Mouse (Mus musculus) spleen, adult 2 months (tissue): ENCODE results near the gene Ednra. TPM values are rescaled to one million over a fixed set of nuclear protein-coding genes. Genes with fewer than 3 reads are reported as not detected.
"Not testable (repeated sequence)": the region's sequence is repeated elsewhere in the genome, so short reads cannot be mapped to it uniquely, and the experiment has no call there.

ENCODE experiments used
- DNase-seq, 2 experiments: peaks; one replicate each; pipeline versions ENCODE4 v3.0.0 to v3.0.0-alpha.2; 2012 to 2021; ENCODE audit warnings: low spot score in 2 of 2, low read depth in 1 of 2
- H3K27ac ChIP-seq: fragments of 200-500 bp; 2 replicates; pipeline ENCODE4 v1.5.1; 2012; ENCODE audit warnings: low read length, inconsistent platforms; ENCODE audit not compliant: insufficient read depth
- H3K27me3 ChIP-seq: fragments of 200-500 bp; 2 replicates; pipeline ENCODE4 v1.6.1; 2012; ENCODE audit warnings: mild to moderate bottlenecking, moderate library complexity, low read length, inconsistent platforms; ENCODE audit not compliant: control insufficient read depth, insufficient read depth
- H3K36me3 ChIP-seq: fragments of 200-500 bp; 2 replicates; pipeline ENCODE4 v1.6.1; 2012; ENCODE audit warnings: mild to moderate bottlenecking, low read length, inconsistent platforms; ENCODE audit not compliant: control insufficient read depth, insufficient read depth
- H3K4me1 ChIP-seq: fragments of 200-500 bp; 2 replicates; pipeline ENCODE4 v1.6.1; 2011; ENCODE audit warnings: inconsistent platforms; ENCODE audit not compliant: control insufficient read depth, insufficient read depth, insufficient read length
- H3K4me3 ChIP-seq: fragments of 200-500 bp; 2 replicates; pipeline ENCODE4 v1.5.1; 2011; ENCODE audit warnings: mild to moderate bottlenecking, inconsistent platforms; ENCODE audit not compliant: insufficient read depth, insufficient read length; ENCODE audit errors: extremely low read depth
- CTCF ChIP-seq: fragments of 200-500 bp; IDR thresholded peaks from 2 replicates; pipeline ENCODE4 v1.5.1; 2011; ENCODE audit warnings: mild to moderate bottlenecking, inconsistent platforms; ENCODE audit not compliant: insufficient read depth, insufficient read length, insufficient replicate concordance; ENCODE audit errors: extremely low read depth
- POLR2A ChIP-seq: fragments of 200-500 bp; IDR thresholded peaks from 2 replicates; pipeline ENCODE4 v1.6.1; 2011; ENCODE audit warnings: low read depth, low read length, inconsistent platforms
- WGBS: fragments of 180-500 bp; shearing (Covaris S2); methylation state at CpG from one replicate; pipeline ENCODE4 v1.1.7; 2018; 5-methylcytosine and 5-hydroxymethylcytosine counted together
- polyA plus RNA-seq: library from polyadenylated mRNA; depleted of rRNA; stranded (reverse); fragments of >200 nt; gene quantifications from 2 replicates; pipeline ENCODE4 v1.2.3, GENCODE M21; 2012

Ednra gene
- polyA plus RNA-seq, 1 experiment, result 2.1 TPM

GRCm38 (mm10) chr8:77696182-77696581 lies 28.1 kb downstream of the Ednra start:
- Histone ChIP-seq H3K4me1 (no peaks in the 10 kb centered on the region), H3K27ac (no peak overlapping the region), H3K36me3 (no peaks in the 10 kb centered on the region), H3K4me3 (no peak overlapping the region), H3K27me3 (no peaks in the 10 kb centered on the region)
- WGBS, result 89% methylated on average over 4 of the region's 4 CpGs
- DNase-seq, result no peak
- TF ChIP-seq CTCF (no peak), POLR2A (no peak)

- H3K4me3 ChIP-seq, result no peak overlapping the region
- TF ChIP-seq POLR2A (no peak), CTCF (no peak)
Measured at GRCm38 (mm10) chr8:77695486-77696058, 28.7 kb downstream of the Ednra start.

GRCm38 (mm10) chr8:77695070-77695469 lies 29.2 kb downstream of the Ednra start:
- H3K4me3 ChIP-seq, result no peak overlapping the region
- H3K4me1 ChIP-seq, result no peaks in the 10 kb centered on the region
- WGBS, result 76% methylated on average over 3 of the region's 3 CpGs
- no peak for DNase-seq
- no peaks in the 10 kb centered on the region for H3K27me3 ChIP-seq
- no peaks in the 10 kb centered on the region for H3K36me3 ChIP-seq
- TF ChIP-seq CTCF (no peak), POLR2A (no peak)
- no peak overlapping the region for H3K27ac ChIP-seq

More at GRCm38 (mm10) chr8:77695486-77696058, 28.7 kb downstream of the Ednra start:
- no peak for DNase-seq
- Histone ChIP-seq H3K4me1 (no peaks in the 10 kb centered on the region), H3K36me3 (no peaks in the 10 kb centered on the region), H3K27ac (no peak overlapping the region), H3K27me3 (no peaks in the 10 kb centered on the region)
- WGBS, result 73% methylated on average over 5 of the region's 5 CpGs

- no peak for DNase-seq
- Histone ChIP-seq H3K27me3 (no peaks in the 10 kb centered on the region), H3K27ac (no peak overlapping the region), H3K4me3 (no peak overlapping the region), H3K36me3 (no peaks in the 10 kb centered on the region), H3K4me1 (no peaks in the 10 kb centered on the region)
- WGBS, result 89% methylated on average over 4 of the region's 4 CpGs
- TF ChIP-seq CTCF (no peak), POLR2A (no peak)
Measured at GRCm38 (mm10) chr8:77694588-77694987, 29.7 kb downstream of the Ednra start.

- H3K4me3 ChIP-seq, H3K27ac ChIP-seq, H3K4me1 ChIP-seq, H3K27me3 ChIP-seq, DNase-seq, H3K36me3 ChIP-seq: not testable (repeated sequence)
- WGBS, result 82% methylated on average over 7 of the region's 7 CpGs
Measured at GRCm38 (mm10) chr8:77689421-77690059, 34.7 kb downstream of the Ednra start.

GRCm38 (mm10) chr8:77688978-77689377 lies 35.3 kb downstream of the Ednra start:
- 12% methylated on average over 5 of the region's 5 CpGs for WGBS
- Histone ChIP-seq H3K27ac (no peak overlapping the region), H3K4me1 (no peaks in the 10 kb centered on the region), H3K36me3 (no peaks in the 10 kb centered on the region), H3K4me3 (no peak overlapping the region), H3K27me3 (no peaks in the 10 kb centered on the region)
- TF ChIP-seq POLR2A (no peak), CTCF (no peak)
- DNase-seq, result no peak

DNA sequence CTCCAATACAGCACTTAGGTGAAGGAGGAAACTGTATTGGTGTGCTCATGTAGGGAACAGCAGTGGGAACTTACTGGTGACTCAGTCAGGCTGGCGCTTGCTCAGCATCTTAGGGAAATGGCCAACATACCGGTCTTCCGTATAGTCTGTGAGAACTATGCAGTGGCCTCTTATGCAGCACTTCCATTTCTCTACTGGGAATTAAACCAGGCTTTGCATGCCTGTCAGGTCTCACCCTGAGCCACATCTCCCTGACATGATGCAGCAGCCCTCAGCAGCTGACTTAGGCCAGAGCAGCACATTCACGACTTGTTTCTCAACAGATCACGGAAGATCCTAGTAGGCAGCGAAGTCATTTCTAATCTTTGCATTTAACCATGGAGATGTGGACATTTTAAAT lies 39.9 kb downstream of the Ednra start:
- Histone ChIP-seq H3K4me3 (no peak overlapping the region), H3K36me3 (no peaks in the 10 kb centered on the region)
- 91% methylated on average over 6 of the region's 6 CpGs for WGBS

More for the DNA sequence above, 39.9 kb downstream of the Ednra start:
- TF ChIP-seq POLR2A (no peak), CTCF (no peak)
- Histone ChIP-seq H3K4me1 (no peaks in the 10 kb centered on the region), H3K27me3 (no peaks in the 10 kb centered on the region), H3K27ac (no peak overlapping the region)
- DNase-seq, result no peak
